In the genomic region with DNA sequence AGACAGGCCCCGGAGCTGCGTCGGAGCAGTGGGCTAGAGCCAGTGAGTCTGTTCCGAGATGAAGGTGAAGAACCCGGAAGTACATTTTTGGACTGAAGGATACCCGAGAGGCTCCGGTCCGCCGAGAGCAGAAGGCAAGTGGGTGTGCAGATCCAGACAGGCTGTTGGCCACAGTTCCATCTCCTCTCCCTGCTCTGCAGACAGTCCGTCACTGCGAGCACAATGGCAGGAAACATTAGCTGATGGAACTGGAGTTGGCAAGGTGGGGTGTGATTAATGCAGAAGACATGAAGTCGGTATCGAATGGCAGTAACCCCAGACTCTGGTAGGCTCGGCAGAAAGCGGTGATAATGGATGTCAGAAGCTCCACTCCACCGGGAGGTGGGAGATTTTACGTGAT, we compare ENCODE assay signal across 10 mouse cellular contexts. TPM values are rescaled to one million over a fixed set of nuclear protein-coding genes. Genes with fewer than 3 reads are reported as not detected.
DNase-seq lines count a peak whose midpoint lies in the region; ATAC-seq lines count a peak whose summit lies in the region.
"Had no signal": no experiment of that assay in that cellular context is flagged by ENCODE, and none has a peak within 500 bp of the region (broad histone marks: within the 10 kb centered on the region; RNA-seq: fewer than 3 reads in every experiment).

No protein-coding gene starts in this region.

- no peak for ATAC-seq in heart, embryonic 13.5 days (ENCODE audit: extremely low read depth, insufficient number of reproducible peaks, low FRiP score, low TSS enrichment)

- H3K27ac ChIP-seq in heart, embryonic 13.5 days (replicated peaks), result peak overlapping the region; percentile 33
- H3K27ac ChIP-seq: neural tube, embryonic 13.5 days had no signal

- no peaks in the 10 kb centered on the region for H3K36me3 ChIP-seq in heart, embryonic 13.5 days
- H3K36me3 ChIP-seq: neural tube, embryonic 13.5 days had no signal

- peak overlapping the region; percentile 36 for H3K4me2 ChIP-seq in heart, embryonic 13.5 days
- H3K4me2 ChIP-seq: neural tube, embryonic 13.5 days had no signal

- 33% methylated on average over 17 of the region's 17 CpGs for WGBS in heart, embryonic 13.5 days

- DNase-seq in kidney, adult 11 months, result peak; percentile 22
- no peak for DNase-seq in kidney, adult 18-20 months
- DNase-seq in Muller cell, postnatal 12 days (ENCODE audit: inconsistent ontology term), result peak; percentile 70
- peak; percentile 26 to 33 for DNase-seq in kidney, postnatal 36 days
- no peak for DNase-seq in urinary bladder, postnatal 14 days (ENCODE audit: low spot score)
- DNase-seq in cerebellum, postnatal 4 days (ENCODE audit: low spot score in 2 of 2), result no peak
- no peak for DNase-seq in spleen, postnatal 36 days (ENCODE audit: low spot score in 2 of 2)
- DNase-seq: adrenal gland, postnatal 10 days had no signal

- no peaks in the 10 kb centered on the region for H3K9me3 ChIP-seq in heart, embryonic 13.5 days
- H3K9me3 ChIP-seq: neural tube, embryonic 13.5 days had no signal

- H3K4me3 ChIP-seq in heart, embryonic 13.5 days, result no peak overlapping the region
- H3K4me3 ChIP-seq: neural tube, embryonic 13.5 days had no signal

- H3K4me1 ChIP-seq in heart, embryonic 13.5 days, result peaks cover 52% of the 10 kb centered on the region

- 0 out of 2 replicates have a peak, but pooled peaks cover 4% of the 10 kb centered on the region for H3K27me3 ChIP-seq in heart, embryonic 13.5 days (replicated peaks)
- H3K27me3 ChIP-seq: neural tube, embryonic 13.5 days had no signal

- H3K9ac ChIP-seq in heart, embryonic 13.5 days, result no peak overlapping the region
- H3K9ac ChIP-seq: neural tube, embryonic 13.5 days had no signal

RNA-seq across cellular contexts. Expression of a gene that starts 20.9 kb away (rescaled TPM):
- 18.9 and 21.1 TPM in 2 replicates for polyA plus RNA-seq in heart, embryonic 13.5 days (2015; fragmentation: Nextera tagmentation; extraction: Ambion mirVana)

Comparison
In these comparisons a context has a peak if more than half of its experiments do, and no peak if none do; other contexts are left out.
1. DNase-seq: peak in kidney, adult 11 months (single experiment), Muller cell, postnatal 12 days (single experiment) and kidney, postnatal 36 days (2 of 2); none in kidney, adult 18-20 months (single experiment), urinary bladder, postnatal 14 days (single experiment), cerebellum, postnatal 4 days (0 of 2) and spleen, postnatal 36 days (0 of 2).